Mouse (Mus musculus) thymus, adult 2 months (tissue): ENCODE data around the gene Tmem131. TPM values are rescaled to one million over a fixed set of nuclear protein-coding genes. Genes with fewer than 3 reads are reported as not detected.

Experiments used
- DNase-seq: peaks from one replicate; pipeline ENCODE4 v3.0.0; 2021
- H3K27ac ChIP-seq: fragments of 200-500 bp; 2 replicates; pipeline ENCODE4 v1.5.1; 2012; ENCODE audit warnings: low read length, control low read depth; ENCODE audit not compliant: control insufficient read depth, insufficient read depth
- H3K27me3 ChIP-seq: fragments of 200-500 bp; 2 replicates; pipeline ENCODE4 v1.6.1; 2012; ENCODE audit warnings: mild to moderate bottlenecking, low read length, moderate library complexity, mixed read lengths; ENCODE audit not compliant: control insufficient read depth, insufficient read depth
- H3K36me3 ChIP-seq: fragments of 200-500 bp; 2 replicates; pipeline ENCODE4 v1.6.1; 2012; ENCODE audit warnings: mild to moderate bottlenecking, low read length, moderate library complexity; ENCODE audit not compliant: control insufficient read depth, insufficient read depth
- H3K4me1 ChIP-seq: fragments of 200-500 bp; replicated peaks from 2 replicates; pipeline ENCODE4 v1.6.1; 2012; ENCODE audit warnings: low read length; ENCODE audit not compliant: control insufficient read depth, insufficient read depth
- H3K4me3 ChIP-seq: fragments of 200-500 bp; 2 replicates; pipeline ENCODE4 v1.5.1; 2012; ENCODE audit warnings: mild to moderate bottlenecking, low read length, control low read depth, moderate library complexity; ENCODE audit not compliant: control insufficient read depth, insufficient read depth
- CTCF ChIP-seq: fragments of 200-500 bp; IDR thresholded peaks from 2 replicates; pipeline ENCODE4 v1.5.1; 2012; ENCODE audit warnings: mild to moderate bottlenecking, control low read depth, low read length, moderate library complexity, borderline replicate concordance; ENCODE audit not compliant: control insufficient read depth, poor library complexity, insufficient read depth; ENCODE audit errors: extremely low read depth
- POLR2A ChIP-seq: fragments of 200-500 bp; IDR thresholded peaks from 2 replicates; pipeline ENCODE4 v1.6.1; 2012; ENCODE audit warnings: mild to moderate bottlenecking, low read length, control low read depth, moderate library complexity; ENCODE audit not compliant: control insufficient read depth, poor library complexity, insufficient read depth; ENCODE audit errors: extremely low read depth
- WGBS: fragments of 180-500 bp; shearing (Covaris S2); methylation state at CpG from one replicate; pipeline ENCODE4 v1.1.7; 2018; 5-methylcytosine and 5-hydroxymethylcytosine counted together
- polyA plus RNA-seq: library from polyadenylated mRNA; depleted of rRNA; stranded (reverse); fragments of >200 nt; gene quantifications from 2 replicates; pipeline ENCODE4 v1.2.3, GENCODE M21; 2012

Gene Tmem131
- polyA plus RNA-seq, 1 experiment: 51.1 TPM

DNA sequence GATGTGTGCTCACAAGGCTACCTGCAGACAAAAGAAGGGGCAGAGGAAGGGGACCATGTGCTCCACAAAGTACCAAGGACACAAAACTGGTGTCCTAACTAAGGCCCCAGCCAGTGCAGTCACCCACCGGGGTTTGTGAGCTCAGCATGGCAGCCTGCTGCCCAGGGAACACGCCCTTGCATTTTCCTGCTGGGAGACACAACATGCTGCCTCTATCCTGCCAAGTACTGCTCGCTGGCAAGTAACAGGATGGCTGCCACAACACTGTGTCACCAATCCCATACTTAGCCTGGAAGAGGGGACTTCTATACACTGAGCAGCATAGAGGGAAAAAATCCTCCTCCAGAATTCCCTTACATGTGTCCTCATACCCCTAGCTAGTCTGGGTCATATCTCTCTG, 78.7 kb downstream of the Tmem131 start:
- no peak for TF ChIP-seq CTCF
- TF ChIP-seq POLR2A: no peak
- WGBS: 95% methylated on average over 3 of the region's 3 CpGs
- Histone ChIP-seq H3K36me3 (peaks cover 12% of the 10 kb centered on the region), H3K27ac (no peak overlapping the region), H3K27me3 (no peaks in the 10 kb centered on the region), H3K4me3 (no peak overlapping the region), H3K4me1 (peaks cover 5% of the 10 kb centered on the region; the same call in 1 of the 2 replicates)
- no peak for DNase-seq

DNA sequence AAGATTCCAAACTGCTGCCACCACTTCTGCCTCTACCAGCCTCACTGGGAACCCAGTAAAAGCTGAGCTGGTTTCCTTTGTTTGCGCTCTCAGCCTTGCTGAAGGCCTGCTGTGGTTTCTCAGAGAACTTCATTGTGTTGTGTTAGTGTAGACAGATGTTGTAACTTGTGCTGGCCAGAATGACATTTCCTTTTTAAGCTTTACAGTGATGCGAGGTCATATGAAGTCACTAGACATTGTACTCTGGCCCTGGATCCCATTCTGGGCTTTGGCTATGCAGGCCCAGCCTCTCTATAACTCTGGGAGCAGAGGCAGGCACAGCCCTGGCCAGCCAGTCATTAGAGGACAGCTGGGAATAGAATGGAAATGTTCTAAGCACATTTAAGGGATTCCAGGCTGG, 81.7 kb downstream of the Tmem131 start:
- peaks cover 5% of the 10 kb centered on the region; the same call in 1 of the 2 replicates for H3K4me1 ChIP-seq
- 15% methylated on average over 2 of the region's 2 CpGs for WGBS
- DNase-seq: no peak
- H3K4me3 ChIP-seq: no peak overlapping the region
- no peak overlapping the region for H3K27ac ChIP-seq
- H3K36me3 ChIP-seq: peaks cover 5% of the 10 kb centered on the region; the same call in 1 of the 2 replicates
- no peaks in the 10 kb centered on the region for H3K27me3 ChIP-seq
- TF ChIP-seq CTCF: no peak
- TF ChIP-seq POLR2A: no peak

DNA sequence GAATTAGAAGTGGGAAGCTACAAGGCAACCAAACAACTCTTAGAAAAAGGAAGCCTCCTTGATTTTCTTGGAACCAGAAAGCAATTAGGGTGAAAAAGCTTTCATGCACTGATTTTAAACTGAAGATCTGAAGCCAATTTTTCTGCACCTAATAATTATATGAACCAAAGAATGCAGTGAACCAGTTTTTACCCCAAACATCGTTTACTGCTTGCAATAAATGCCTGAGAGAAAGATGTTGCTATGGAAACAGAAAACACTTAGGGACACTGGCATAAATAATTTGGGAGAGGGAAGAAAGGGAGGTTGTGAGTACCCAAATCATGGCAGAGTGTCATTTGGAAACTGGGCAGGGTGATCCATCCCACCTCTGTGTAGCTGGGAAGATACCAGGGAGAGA, 82.6 kb downstream of the Tmem131 start:
- WGBS: 33% methylated on average over 1 of the region's 1 CpGs
- DNase-seq: no peak
- TF ChIP-seq CTCF (no peak), POLR2A (no peak)
- peaks cover 5% of the 10 kb centered on the region; the same call in 1 of the 2 replicates for H3K4me1 ChIP-seq
- no peaks in the 10 kb centered on the region for H3K27me3 ChIP-seq
- no peak overlapping the region for H3K27ac ChIP-seq
- peaks cover 5% of the 10 kb centered on the region; the same call in 1 of the 2 replicates for H3K36me3 ChIP-seq
- no peak overlapping the region for H3K4me3 ChIP-seq

DNA sequence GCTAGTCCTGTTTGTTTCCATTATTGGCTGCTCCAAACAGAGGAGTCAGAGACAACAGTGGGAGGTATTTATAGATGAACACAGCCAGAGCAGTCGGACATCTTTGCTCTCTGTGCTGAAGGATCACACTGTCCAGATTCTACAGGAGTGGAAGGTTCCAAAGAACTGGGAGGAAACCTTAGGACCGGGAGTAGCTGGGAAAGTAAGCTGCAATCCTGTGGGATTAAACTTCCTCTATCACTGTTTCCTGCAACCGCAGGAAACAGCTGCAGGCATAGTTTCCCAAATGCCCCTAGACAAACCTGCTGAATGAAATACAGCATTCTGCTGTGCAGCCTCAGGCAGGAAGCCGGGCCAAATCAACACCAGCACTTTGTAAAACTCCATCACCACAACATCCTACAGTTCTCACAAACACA, 83.0 kb downstream of the Tmem131 start:
- H3K36me3 ChIP-seq: peaks cover 5% of the 10 kb centered on the region; the same call in 1 of the 2 replicates
- TF ChIP-seq POLR2A (no peak), CTCF (no peak)
- DNase-seq: no peak
- WGBS: 30% methylated on average over 4 of the region's 4 CpGs
- H3K4me1 ChIP-seq: peaks cover 5% of the 10 kb centered on the region; the same call in 1 of the 2 replicates
- H3K27me3 ChIP-seq: no peaks in the 10 kb centered on the region
- no peak overlapping the region for H3K4me3 ChIP-seq
- no peak overlapping the region for H3K27ac ChIP-seq

DNA sequence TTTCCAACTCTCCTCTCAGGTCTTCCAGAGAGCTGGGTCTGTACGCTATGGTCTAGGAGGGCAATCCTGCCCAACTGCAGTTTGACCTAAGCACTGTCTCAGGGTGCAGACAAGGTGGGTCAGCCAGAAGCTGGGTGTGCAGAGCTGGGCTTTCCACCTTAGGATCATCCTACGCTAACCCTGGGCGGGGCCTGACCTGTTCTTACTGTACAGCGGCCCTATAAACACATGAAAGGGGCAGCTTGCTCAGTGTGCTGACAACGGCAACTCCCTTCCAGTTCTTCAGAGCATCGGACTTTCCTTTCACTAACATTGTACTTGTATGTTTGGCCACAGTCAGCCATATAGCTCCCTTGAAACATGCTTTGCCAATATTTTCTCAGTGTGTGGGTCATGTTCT, 86.4 kb downstream of the Tmem131 start:
- H3K4me3 ChIP-seq: no peak overlapping the region
- no peak overlapping the region for H3K27ac ChIP-seq
- no peak for DNase-seq
- H3K27me3 ChIP-seq: no peaks in the 10 kb centered on the region
- H3K36me3 ChIP-seq: peaks cover 11% of the 10 kb centered on the region; the same call in 1 of the 2 replicates
- 96% methylated on average over 6 of the region's 6 CpGs for WGBS
- TF ChIP-seq CTCF: no peak
- TF ChIP-seq POLR2A: no peak
- H3K4me1 ChIP-seq: peaks cover 5% of the 10 kb centered on the region; the same call in 1 of the 2 replicates

DNA sequence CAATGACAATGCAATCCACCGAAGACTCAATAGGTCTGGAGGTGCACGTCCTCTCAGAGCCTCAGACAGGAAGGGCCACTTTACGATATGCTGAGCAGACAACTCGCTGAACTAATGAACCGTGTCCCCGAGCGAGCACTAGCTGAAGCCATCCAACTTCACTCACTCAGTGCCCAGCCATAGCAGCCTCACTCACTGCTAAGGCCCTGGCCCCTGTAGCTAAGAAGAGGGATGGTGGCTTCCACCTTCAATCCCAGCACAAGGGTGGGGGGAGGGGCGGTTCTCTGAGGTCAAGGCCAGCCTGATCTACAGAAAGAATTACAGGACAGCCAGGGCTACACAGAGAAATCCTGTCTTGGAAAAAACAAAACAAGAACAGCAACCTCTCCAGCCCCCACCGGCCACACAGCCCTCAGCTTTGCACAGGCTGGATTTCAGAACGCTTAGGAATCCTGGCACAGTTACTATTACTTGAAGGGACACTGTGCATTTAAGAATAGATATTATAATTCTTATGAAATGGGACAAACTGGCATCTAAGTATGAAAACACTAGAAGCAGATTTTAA, 89.2 kb downstream of the Tmem131 start:
- DNase-seq: no peak
- H3K27me3 ChIP-seq: no peaks in the 10 kb centered on the region
- H3K4me3 ChIP-seq: no peak overlapping the region
- peaks cover 11% of the 10 kb centered on the region; the same call in 1 of the 2 replicates for H3K36me3 ChIP-seq
- WGBS: 94% methylated on average over 10 of the region's 10 CpGs
- no peaks in the 10 kb centered on the region for H3K4me1 ChIP-seq
- TF ChIP-seq CTCF (no peak), POLR2A (no peak)
- H3K27ac ChIP-seq: no peak overlapping the region
